Mouse (Mus musculus) erythroblast, embryonic 14.5 days (primary cell): ENCODE results near the gene Arhgap23. TPM values are rescaled to one million over a fixed set of nuclear protein-coding genes. Genes with fewer than 3 reads are reported as not detected.

Source experiments
- H3K27me3 ChIP-seq: 2 replicates; pipeline ENCODE4 v1.6.1; 2012; ENCODE audit warnings: inconsistent platforms; ENCODE audit not compliant: control insufficient read depth
- H3K36me3 ChIP-seq: 2 replicates; pipeline ENCODE4 v1.6.1; 2012; ENCODE audit warnings: mild to moderate bottlenecking, inconsistent platforms; ENCODE audit not compliant: control insufficient read depth
- H3K4me1 ChIP-seq: 2 replicates; pipeline ENCODE4 v1.6.1; 2012; ENCODE audit warnings: inconsistent platforms; ENCODE audit not compliant: control insufficient read depth
- H3K4me3 ChIP-seq: replicated peaks from 2 replicates; pipeline ENCODE3; 2012; ENCODE audit warnings: moderate library complexity, mild to moderate bottlenecking, inconsistent platforms
- H3K9me3 ChIP-seq: 2 replicates; pipeline ENCODE4 v1.6.1; 2012; ENCODE audit warnings: low read length, inconsistent platforms, mixed read lengths; ENCODE audit not compliant: control insufficient read depth
- GATA1 ChIP-seq: IDR thresholded peaks from 2 replicates; pipeline ENCODE4 v1.6.1; 2012; ENCODE audit warnings: low read length, inconsistent platforms, mixed read lengths
- TAL1 ChIP-seq: IDR thresholded peaks from 3 replicates; pipeline ENCODE4 v1.6.1; 2012; ENCODE audit warnings: low read length, inconsistent platforms, mixed read lengths
- polyA plus RNA-seq: library from polyadenylated mRNA; stranded (reverse); fragments of >175 nt; gene quantifications from 2 replicates; pipeline ENCODE4 v1.2.3, GENCODE M21; 2012

Arhgap23 gene
- polyA plus RNA-seq, 1 experiment, result 30.6 TPM

DNA sequence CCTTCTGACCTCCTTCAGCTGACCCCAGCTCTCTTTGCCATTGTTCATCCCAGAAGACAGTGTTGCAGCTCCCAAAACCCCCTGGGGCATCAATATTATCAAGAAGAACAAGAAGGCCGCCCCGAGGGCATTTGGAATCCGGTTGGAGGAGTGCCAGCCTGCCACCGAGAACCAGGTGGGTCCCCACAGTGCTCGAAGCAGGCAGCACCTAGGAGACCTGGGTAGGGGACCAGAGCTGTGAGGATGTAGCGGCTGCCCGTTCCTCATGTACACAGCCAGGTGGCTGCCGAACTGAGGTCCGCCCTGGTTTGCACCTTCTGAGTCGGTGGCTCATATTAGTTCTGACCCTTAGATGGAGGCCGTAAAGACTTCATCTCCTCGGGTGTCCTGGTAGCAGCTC is 50.6 kb downstream of the Arhgap23 start:
- H3K27me3 ChIP-seq, result no peaks in the 10 kb centered on the region
- TF ChIP-seq TAL1 (no peak), GATA1 (no peak)
- peaks cover 25% of the 10 kb centered on the region for H3K4me1 ChIP-seq
- H3K36me3 ChIP-seq, result peaks cover 99% of the 10 kb centered on the region
- peaks cover 4% of the 10 kb centered on the region for H3K9me3 ChIP-seq
- H3K4me3 ChIP-seq, result no peak overlapping the region

DNA sequence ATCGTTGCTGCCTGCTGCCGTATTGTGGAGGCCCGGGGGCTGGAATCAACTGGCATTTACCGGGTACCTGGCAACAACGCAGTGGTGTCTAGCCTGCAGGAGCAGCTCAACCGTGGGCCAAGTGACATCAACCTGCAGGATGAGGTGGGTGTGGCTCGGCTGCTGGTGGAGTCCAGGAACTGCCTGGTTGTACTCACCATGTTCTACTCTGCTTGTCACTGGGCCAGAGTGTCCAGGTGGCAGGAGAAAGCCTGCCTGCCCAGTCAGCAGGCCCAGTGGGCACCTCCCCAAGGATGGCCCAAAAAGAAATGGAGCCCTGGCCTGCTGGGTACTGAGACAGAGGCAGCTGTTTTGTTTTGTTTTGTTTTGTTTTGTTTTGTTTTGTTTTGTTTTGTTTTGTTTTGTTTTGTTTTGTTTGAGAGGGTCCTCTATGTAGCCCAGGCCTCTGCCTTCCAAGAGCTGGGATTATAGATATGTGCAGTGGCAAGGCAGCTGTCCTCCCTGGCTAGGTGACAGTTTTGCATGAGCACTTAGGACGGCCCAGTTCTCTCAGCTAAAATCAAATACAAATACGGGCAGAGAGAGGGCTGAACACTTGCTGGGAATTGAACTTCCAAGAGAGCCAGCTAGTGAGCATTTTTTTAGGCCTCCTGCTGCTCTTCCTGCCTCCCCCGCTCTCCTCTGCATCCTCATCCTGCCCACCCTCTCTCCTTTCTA is 51.3 kb downstream of the Arhgap23 start:
- Histone ChIP-seq H3K36me3 (peaks cover 99% of the 10 kb centered on the region), H3K4me3 (no peak overlapping the region)
- TF ChIP-seq GATA1 (no peak), TAL1 (no peak)

DNA sequence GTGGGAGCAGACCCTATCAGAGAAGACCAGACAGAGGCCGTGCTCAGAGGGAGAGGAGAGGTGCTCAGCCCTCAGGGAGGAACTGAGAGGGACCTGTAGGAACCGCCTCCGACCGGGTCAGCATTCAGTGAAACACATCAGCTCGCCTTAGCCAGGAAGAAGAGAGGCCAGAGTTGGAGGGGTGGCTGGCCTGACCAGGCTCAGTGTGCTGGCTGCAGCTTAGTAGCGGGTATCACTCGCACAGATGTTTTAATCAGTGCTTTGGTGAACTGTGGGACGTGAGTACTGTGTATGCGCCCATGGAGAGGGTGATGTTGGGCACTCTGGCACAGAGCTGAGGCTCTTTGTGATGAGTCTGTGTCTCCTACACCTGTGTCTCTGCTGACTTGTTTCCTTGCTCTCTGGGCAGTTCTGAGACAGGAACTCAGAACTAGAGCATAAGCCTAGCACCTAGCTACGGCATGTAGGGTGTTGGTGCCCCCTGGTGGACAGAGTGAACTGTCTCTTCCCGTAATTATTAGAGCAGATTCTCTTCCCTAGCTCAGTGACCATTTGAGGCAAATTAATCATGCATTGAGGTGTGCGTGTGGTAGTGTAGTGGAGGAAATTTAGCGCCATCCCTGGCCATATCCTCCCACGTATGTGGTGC is 53.4 kb downstream of the Arhgap23 start:
- H3K4me3 ChIP-seq, result no peak overlapping the region
- no peaks in the 10 kb centered on the region for H3K9me3 ChIP-seq
- H3K4me1 ChIP-seq, result peaks cover 19% of the 10 kb centered on the region
- TF ChIP-seq TAL1, result no peak
- TF ChIP-seq GATA1, result no peak
- no peaks in the 10 kb centered on the region for H3K27me3 ChIP-seq
- H3K36me3 ChIP-seq, result peaks cover 99% of the 10 kb centered on the region

More for the DNA sequence above, 51.3 kb downstream of the Arhgap23 start:
- H3K27me3 ChIP-seq, result no peaks in the 10 kb centered on the region
- H3K9me3 ChIP-seq, result peaks cover under 1% of the 10 kb centered on the region; the same call in 1 of the 2 replicates
- peaks cover 19% of the 10 kb centered on the region for H3K4me1 ChIP-seq

DNA sequence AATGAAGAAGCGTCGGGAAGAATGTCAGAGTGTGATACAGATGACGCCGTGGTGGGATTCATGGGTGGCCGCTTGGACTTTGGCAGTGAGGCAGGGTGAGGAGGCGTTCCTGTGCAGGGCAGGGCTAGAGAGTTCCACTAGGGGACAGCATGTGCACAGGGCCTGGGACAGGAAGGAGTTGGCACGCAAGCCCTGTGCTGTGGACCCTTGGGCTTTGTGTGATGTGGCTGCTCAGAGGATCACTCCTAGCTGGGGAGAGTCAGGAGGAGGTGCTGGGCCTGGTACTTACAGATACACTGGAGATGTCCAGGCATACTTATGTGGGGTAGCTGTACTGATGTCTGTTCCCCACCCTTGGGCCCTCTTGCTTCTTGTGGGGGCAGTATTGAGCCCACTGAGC is 54.5 kb downstream of the Arhgap23 start:
- Histone ChIP-seq H3K4me3 (no peak overlapping the region), H3K4me1 (peaks cover 14% of the 10 kb centered on the region), H3K9me3 (no peaks in the 10 kb centered on the region), H3K36me3 (peaks cover 99% of the 10 kb centered on the region), H3K27me3 (no peaks in the 10 kb centered on the region)
- no peak for TF ChIP-seq TAL1
- no peak for TF ChIP-seq GATA1

DNA sequence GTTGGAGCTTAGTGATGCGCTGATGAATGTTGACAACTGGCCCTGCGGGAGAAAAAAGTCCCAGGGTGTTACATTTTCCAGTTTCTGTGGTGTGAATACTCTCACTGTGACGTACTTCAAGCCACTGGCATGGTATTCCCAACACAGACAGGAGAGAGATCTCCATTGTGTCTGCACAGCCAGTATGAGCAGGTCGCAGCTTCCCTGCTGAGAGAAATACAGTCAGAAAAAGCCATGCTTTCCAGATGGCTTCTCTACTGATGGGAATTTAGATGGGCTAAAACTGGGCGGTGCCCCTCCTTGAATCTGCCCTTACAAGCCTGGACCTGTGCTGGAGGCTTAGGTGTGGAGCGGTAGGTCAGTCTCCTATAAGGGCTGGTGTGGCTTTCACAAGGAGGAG is 55.9 kb downstream of the Arhgap23 start:
- H3K4me3 ChIP-seq, result no peak overlapping the region
- no peaks in the 10 kb centered on the region for H3K9me3 ChIP-seq
- no peak for TF ChIP-seq TAL1
- H3K4me1 ChIP-seq, result peaks cover 17% of the 10 kb centered on the region
- no peaks in the 10 kb centered on the region for H3K27me3 ChIP-seq
- peaks cover 99% of the 10 kb centered on the region for H3K36me3 ChIP-seq

DNA sequence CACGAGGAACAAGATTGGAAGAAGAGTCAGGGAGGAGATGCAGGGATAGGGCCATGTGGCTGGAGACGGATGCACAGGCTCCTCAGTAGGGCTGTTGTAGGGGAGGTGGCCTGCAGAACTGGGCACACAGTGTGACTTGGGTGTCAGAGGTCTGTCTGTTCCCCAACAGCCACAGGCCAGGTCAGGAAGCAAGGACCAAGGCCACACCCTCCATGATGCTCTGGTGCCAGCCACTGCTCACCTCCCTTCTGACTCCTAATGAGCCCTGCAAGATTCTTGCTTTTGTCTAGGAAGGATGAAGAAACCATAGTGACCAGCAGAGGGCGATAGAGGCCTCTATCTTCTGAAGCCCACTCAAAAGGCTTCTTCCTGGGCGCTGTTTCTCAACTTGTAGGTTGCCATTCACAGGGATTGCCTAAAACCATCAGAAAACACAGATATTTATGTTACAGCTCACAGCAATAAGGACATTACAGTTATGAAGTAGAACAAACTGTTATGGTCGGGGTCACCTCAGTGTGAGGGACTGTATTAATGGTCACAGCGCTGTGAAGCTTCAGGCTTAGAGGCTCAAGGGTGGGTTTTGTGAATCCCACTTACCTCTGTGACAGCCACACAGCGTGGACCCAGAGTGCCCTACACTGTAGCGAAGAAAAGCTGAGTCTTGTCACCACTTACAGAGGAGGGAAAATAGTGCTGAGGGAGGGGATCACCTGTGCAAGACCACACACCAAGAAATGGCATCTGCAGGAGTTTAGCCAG is 61.2 kb downstream of the Arhgap23 start:
- no peaks in the 10 kb centered on the region for H3K9me3 ChIP-seq
- H3K4me1 ChIP-seq, result peaks cover 15% of the 10 kb centered on the region
- no peak overlapping the region for H3K4me3 ChIP-seq
- peaks cover 99% of the 10 kb centered on the region for H3K36me3 ChIP-seq
- no peaks in the 10 kb centered on the region for H3K27me3 ChIP-seq
- TF ChIP-seq GATA1 (no peak), TAL1 (no peak)

DNA sequence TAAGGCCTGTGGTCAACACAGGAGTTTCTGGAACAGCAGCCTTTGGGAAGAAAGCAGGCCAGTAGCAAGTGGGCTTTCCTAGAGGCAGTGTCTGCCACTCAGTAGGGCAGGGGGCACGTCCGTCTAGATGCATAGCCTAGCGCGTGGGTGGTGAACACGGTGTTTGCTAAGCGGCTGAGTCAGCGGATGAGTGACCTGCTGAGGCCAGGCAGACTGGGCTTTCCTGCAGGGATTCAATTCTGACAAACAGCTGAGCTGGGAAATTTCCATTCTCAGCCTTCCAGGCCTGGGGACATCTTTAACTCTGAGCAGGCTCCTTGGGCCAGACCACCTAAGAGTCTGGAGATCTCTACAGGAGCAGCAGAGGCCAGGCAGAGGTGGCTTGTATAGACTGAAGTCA is 62.1 kb downstream of the Arhgap23 start:
- peaks cover 99% of the 10 kb centered on the region for H3K36me3 ChIP-seq
- H3K9me3 ChIP-seq, result no peaks in the 10 kb centered on the region
- TF ChIP-seq TAL1 (no peak), GATA1 (no peak)
- H3K4me3 ChIP-seq, result no peak overlapping the region
- no peaks in the 10 kb centered on the region for H3K27me3 ChIP-seq
- peaks cover 15% of the 10 kb centered on the region for H3K4me1 ChIP-seq

DNA sequence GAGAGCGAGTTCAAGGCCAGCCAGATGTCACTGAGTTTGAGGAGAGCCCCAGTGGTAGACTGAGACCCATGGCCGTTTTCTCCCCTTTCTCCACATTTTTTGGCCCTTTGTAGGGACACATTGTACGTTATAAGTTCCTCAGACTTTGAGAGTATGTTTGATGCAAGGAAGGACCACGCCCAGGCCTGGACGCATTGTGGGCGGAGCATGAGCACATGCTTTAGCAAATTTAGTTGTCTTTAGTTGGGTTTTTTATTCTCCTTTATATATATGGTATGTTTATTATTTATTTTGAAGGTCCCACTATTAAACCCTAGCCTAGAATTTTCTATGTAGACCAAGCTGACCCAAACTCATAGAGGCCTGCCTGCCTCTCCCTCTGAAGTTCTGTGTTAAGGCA is 63.0 kb downstream of the Arhgap23 start:
- Histone ChIP-seq H3K4me1 (peaks cover 15% of the 10 kb centered on the region), H3K27me3 (no peaks in the 10 kb centered on the region), H3K4me3 (no peak overlapping the region), H3K9me3 (no peaks in the 10 kb centered on the region), H3K36me3 (peaks cover 99% of the 10 kb centered on the region)
- TF ChIP-seq GATA1 (no peak), TAL1 (no peak)

DNA sequence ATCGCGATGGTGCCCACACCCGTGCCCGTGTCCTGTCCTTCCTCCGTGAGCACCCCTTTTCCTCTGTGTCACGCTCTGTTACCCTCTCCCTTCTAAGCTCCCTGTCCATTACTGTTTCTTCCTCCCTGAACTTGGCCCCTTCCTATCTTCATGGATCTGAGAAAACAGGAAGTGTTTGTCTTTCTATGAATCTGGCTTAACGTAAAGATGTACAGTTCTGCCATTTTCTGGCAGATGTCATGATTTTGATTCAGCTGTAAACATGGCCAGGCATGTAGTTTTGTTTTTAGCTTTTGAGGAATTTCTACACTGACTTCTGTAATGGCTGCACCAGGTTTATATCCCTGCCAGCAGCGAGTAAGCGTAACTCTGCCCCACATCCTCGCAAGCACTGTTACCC is 63.8 kb downstream of the Arhgap23 start:
- no peak for TF ChIP-seq GATA1
- no peak for TF ChIP-seq TAL1
- H3K4me1 ChIP-seq, result peaks cover 15% of the 10 kb centered on the region
- no peaks in the 10 kb centered on the region for H3K27me3 ChIP-seq
- H3K9me3 ChIP-seq, result no peaks in the 10 kb centered on the region
- no peak overlapping the region for H3K4me3 ChIP-seq
- H3K36me3 ChIP-seq, result peaks cover 96% of the 10 kb centered on the region
